Mouse (Mus musculus) C2C12 (cell line): ENCODE measurements around the gene Prkce.

Experiments used
- CTCF ChIP-seq: IDR thresholded peaks from one replicate; pipeline ENCODE4 v1.5.1; 2011; ENCODE audit not compliant: control insufficient read depth, insufficient read depth, insufficient read length
- MAX ChIP-seq: IDR thresholded peaks from one replicate; pipeline ENCODE4 v1.6.1; 2011; ENCODE audit warnings: mild to moderate bottlenecking, control low read depth
- MYOD1 ChIP-seq: IDR thresholded peaks from one replicate; pipeline ENCODE4 v1.6.1; 2011; ENCODE audit warnings: low read depth; ENCODE audit not compliant: control insufficient read depth, insufficient read length
- MYOG ChIP-seq: IDR thresholded peaks from one replicate; pipeline ENCODE4 v1.6.1; 2011; ENCODE audit not compliant: control insufficient read depth, insufficient read length; ENCODE audit errors: extremely low read depth
- USF1 ChIP-seq: IDR thresholded peaks from one replicate; pipeline ENCODE4 v1.6.1; 2011; ENCODE audit warnings: low read depth, mild to moderate bottlenecking, control low read depth, moderate library complexity

DNA sequence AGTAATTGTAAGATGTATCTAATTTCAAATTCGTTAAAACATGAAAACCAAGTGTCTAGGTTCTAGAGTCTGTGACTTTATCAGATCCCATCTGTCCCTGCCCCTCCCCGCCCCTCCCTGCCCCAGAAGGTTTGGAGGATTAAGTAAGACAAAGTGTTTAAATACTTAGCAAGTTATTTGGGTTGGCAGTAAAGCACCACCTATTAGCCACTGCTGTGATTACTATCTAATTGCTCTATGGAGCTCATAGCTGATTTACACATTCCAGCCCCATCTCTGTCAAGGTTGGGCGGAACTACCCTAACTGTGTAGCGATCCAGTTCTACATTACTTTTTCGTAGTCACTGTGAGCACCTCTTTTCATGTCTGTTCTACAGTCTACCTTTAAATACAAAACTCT is 418.9 kb downstream of the Prkce start:
- TF ChIP-seq CTCF (no peak), MAX (no peak), USF1 (no peak), MYOG (no peak), MYOD1 (no peak)
